Mouse (Mus musculus) hindbrain, embryonic 10.5 days (tissue): ENCODE measurements around the gene Kank4. TPM values are rescaled to one million over a fixed set of nuclear protein-coding genes. Genes with fewer than 3 reads are reported as not detected.

ENCODE experiments used
- DNase-seq: peaks from one replicate; pipeline ENCODE4 v3.0.0-alpha.2; 2017; ENCODE audit warnings: low spot score
- H3K27ac ChIP-seq: fragments of 300-500 bp; sonication (generic); 2 replicates; pipeline ENCODE4 v1.5.1; 2016; ENCODE audit warnings: mild to moderate bottlenecking, moderate library complexity
- H3K27me3 ChIP-seq: fragments of 300-500 bp; sonication (generic); 2 replicates; pipeline ENCODE4 v1.6.1; 2016; ENCODE audit warnings: mild to moderate bottlenecking; ENCODE audit not compliant: poor library complexity, insufficient read depth, severe bottlenecking
- H3K36me3 ChIP-seq: fragments of 300-500 bp; sonication (generic); 2 replicates; pipeline ENCODE4 v1.6.1; 2016; ENCODE audit warnings: mild to moderate bottlenecking, moderate library complexity
- H3K4me1 ChIP-seq: fragments of 300-500 bp; sonication (generic); replicated peaks from 2 replicates; pipeline ENCODE4 v1.6.1; 2016; ENCODE audit warnings: mild to moderate bottlenecking
- H3K4me3 ChIP-seq: fragments of 300-500 bp; sonication (generic); 2 replicates; pipeline ENCODE4 v1.5.1; 2016; ENCODE audit warnings: mild to moderate bottlenecking, moderate library complexity
- H3K9me3 ChIP-seq: fragments of 300-500 bp; sonication (generic); 2 replicates; pipeline ENCODE4 v1.6.1; 2016; ENCODE audit warnings: mild to moderate bottlenecking, moderate library complexity
- WGBS: fragments of 180-500 bp; shearing (Covaris S2); methylation state at CpG from one replicate; pipeline ENCODE4 v1.1.7; 2016; 5-methylcytosine and 5-hydroxymethylcytosine counted together
- polyA plus RNA-seq: library from polyadenylated mRNA; unstranded; fragments of >200 nt; fragmentation: Nextera tagmentation; extraction: Ambion mirVana; gene quantifications from 2 replicates; pipeline ENCODE4 v1.2.1, GENCODE M21; 2016

Kank4 gene
- polyA plus RNA-seq, 1 experiment from 2014 or later = 1.1 TPM

DNA sequence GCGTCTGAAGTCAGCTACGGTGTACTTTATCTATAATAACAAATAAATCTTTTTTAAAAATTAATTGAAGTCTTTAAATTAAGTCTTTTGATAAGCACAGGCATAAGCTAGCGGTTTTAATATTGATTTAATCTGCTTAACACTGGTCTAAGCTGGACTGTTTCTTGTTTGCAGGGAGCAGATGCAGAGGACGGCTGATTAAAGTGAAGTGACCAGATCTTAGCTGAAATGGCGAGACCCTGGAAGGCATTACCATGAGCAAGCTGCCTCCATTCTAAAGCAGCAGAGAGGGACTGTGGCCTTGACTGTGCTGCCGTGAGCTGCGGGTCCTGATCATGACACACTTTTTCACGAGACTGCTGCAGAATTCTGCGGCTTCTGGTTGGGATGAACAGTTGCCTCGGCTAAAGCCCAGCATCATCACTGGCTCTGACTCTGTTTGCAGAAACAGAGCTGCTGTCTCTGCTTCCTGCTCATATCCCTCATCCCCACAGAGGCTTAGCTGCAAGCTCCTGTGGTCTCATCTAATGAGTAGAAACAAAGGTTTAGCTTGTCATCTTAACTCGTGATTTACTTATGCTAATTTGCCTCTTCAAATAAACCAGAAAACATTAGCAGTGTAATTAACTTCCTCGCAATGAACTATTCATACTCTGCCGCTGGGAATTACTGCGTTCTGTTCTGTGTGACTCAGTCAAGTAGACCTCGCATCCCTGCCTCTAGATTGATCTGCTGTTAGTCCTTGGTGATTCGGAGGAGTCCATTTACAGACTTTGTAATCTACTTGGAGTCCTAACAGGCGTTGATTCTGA, 99.4 kb downstream of the Kank4 start:
- no peak overlapping the region for H3K27ac ChIP-seq
- H3K4me1 ChIP-seq = no peaks in the 10 kb centered on the region
- DNase-seq = no peak
- H3K27me3 ChIP-seq = no peaks in the 10 kb centered on the region
- WGBS = 88% methylated on average over 17 of the region's 17 CpGs
- no peaks in the 10 kb centered on the region for H3K9me3 ChIP-seq
- no peaks in the 10 kb centered on the region for H3K36me3 ChIP-seq
- no peak overlapping the region for H3K4me3 ChIP-seq

DNA sequence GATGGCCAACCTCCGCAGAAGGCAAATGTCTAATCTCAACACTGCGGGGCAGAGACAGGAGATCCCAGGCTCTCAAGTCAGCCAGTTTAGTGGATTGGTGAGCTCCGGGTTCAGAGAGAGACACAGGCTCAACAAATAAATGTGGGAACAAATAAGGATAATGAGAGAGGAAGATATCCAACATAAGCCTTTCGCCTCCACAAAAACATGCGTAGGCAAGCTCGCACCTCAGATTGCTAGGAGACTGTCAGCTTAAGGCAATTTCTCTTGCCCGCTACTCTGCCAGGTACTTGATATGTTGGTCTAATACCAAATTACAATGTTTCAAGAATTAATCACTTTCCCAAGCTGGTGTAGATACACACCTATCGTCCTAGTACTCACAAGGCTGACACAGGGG, 106.4 kb downstream of the Kank4 start:
- no peaks in the 10 kb centered on the region for H3K27me3 ChIP-seq
- H3K36me3 ChIP-seq = no peaks in the 10 kb centered on the region
- no peak overlapping the region for H3K27ac ChIP-seq
- no peaks in the 10 kb centered on the region for H3K4me1 ChIP-seq
- H3K9me3 ChIP-seq = no peaks in the 10 kb centered on the region
- WGBS = 91% methylated on average over 8 of the region's 8 CpGs
- H3K4me3 ChIP-seq = no peak overlapping the region
- no peak for DNase-seq

Other genes starting within 250 kb of the Kank4 start
- gene L1td1, start 90.8 kb downstream of the Kank4 start, polyA plus RNA-seq = 0.20 TPM in 1 of 2 replicates, not detected in the other
- not detected in 2 replicates for gene I0C0044D17Rik, start 6.3 kb upstream of the Kank4 start, polyA plus RNA-seq
- 71.1 and 102 TPM in 2 replicates for gene Usp1, start 106.3 kb upstream of the Kank4 start, polyA plus RNA-seq
- gene Angptl3, start 213.4 kb upstream of the Kank4 start, polyA plus RNA-seq = 0.94 and 1.0 TPM in 2 replicates